Mouse (Mus musculus): Measurements from ENCODE around the gene Hk1.

Hk1 gene

DNA sequence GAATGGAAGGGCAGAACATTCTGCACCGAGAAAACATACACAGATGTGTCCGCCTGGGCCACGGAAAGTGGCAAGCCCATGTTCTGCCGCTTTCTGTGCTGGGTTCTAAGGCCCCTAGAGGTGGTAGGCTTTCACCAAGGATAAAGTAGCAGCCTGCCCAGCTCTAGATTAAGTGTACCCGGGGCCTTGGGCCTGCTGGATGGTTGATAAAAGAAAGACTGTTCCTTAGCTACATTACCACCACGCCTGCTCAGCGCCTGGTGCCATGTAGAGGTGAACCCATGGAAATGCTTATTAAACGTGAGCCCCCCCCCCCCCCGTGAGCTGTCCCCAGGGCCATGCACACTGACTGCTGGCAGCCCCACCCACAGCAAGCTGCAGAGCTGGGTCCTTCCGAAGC lies 142.5 kb downstream of the Hk1 start:
- in situ Hi-C loops (cut with MboI; ENCODE audit: unreplicated experiment in 2 of 2): no loop called here

DNA sequence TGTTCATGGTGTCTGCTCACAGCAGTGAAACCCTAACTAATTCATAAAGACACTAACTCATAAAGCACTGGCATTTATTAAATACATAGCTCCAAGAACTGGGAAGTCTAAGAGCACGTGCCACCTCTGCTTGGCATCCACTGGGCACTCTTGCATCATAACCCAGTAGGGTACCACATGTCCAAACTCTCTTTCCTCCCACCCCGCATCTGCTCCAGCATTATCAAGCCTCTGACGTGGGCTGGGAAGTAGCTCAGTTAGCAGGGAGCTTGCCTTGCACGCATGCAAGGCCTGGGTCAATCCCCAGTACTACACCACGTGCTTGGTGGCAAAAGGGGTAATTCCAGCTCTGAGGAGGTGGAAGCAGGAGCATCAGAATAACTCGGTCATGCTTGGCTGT lies 143.5 kb downstream of the Hk1 start:
- in situ Hi-C loops (cut with MboI; ENCODE audit: unreplicated experiment in 2 of 2): no loop called here

DNA sequence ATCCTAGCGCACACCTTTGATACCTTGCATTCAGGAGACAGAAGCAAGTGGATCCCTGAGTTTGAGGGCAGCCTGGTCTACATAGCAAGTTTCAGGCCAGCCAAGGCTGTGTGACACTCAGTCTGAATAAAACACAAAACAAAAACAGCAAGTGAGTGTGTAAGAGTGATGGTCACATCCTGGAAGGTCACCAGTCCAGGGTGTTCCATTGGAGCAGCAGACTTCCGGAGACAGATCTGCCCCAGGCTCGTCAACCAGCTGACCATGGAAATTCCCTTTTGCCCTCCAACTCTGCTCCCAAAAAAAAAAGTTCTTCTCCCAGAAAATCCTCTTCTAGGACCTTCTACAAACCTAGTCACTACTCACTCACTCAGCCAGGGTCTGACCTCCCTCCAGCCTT lies 147.9 kb downstream of the Hk1 start:
- in situ Hi-C loops (cut with MboI; ENCODE audit: unreplicated experiment in 2 of 2): no loop called here

DNA sequence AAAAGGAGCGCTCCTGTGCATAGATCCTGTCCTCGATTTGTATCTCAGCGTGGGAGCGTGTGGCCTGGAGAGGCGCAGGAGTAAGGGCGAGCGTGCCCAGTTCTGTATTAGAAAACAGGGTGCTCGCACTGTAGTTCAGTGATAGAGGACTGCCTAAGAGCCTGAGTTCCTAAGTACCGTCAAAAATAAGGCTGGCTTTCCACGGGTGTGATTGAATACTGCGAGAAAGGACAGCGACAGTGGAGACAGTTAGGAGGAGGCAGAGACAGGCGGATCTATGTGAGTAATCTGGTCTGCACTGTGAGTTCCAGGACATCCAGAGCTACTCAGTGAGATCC lies 148.3 kb downstream of the Hk1 start:
- in situ Hi-C loops (cut with MboI; ENCODE audit: unreplicated experiment in 2 of 2): no loop called here

DNA sequence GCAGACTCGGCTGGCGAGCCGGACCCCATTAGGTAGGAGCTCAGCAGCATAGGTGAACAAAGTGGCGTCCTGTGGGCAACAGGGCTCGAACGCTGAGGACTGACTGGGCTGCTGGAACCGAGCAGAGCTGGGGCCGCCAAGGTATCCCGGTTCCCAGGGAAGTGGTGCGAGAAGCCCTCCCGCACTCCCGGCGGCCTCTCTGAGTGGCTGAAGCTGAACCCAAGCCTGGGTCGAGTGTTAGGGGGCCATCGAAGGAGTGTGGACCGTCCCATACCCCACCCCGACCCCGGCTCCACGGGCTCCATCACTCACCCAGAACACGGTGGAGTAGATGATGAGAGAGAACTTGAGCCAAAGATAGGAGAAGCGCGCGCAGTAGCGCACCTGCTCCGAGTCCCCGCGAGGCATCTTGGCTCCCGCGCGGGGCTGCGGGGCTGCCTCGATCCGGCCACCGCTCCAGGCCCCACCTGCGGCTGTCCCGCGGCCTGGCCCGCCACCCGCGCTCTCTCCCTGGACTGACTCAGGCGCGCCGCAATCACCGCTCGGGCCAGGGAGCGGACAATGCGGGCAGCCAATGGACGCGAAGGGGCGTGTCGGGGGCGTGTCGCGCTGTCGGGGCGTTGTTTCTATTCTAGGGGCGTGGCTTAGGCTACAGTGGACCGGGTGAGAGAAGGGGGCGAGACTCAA lies 148.9 kb downstream of the Hk1 start, which contains the start of gene Tspan15:
Gene Tspan15, minus strand, starts transcription at position 544 of the 687 bp plus-strand sequence.
- in situ Hi-C loops (cut with MboI; ENCODE audit: unreplicated experiment in 2 of 2): no loop called here

DNA sequence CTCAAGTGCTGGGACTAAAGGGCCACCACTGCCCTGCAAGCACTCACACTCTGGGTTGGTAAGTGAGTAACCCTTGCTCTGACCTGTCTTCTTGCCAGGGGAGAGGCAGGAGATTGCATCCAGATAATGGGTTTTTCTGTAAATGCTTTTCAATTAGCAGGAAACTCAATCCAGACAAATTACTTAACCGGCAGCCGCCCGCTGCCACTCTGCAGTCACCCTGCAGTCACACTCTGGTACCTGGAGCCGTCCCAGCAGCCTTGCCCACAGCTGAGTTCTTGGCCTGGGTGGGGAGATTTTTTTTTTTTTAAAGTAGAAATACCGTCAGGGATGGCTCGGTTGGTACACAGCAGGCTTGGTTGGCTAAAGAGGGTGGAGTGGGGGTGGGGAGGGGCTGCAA lies 151.6 kb downstream of the Hk1 start:
- in situ Hi-C loops (cut with MboI; ENCODE audit: unreplicated experiment in 2 of 2): no loop called here

DNA sequence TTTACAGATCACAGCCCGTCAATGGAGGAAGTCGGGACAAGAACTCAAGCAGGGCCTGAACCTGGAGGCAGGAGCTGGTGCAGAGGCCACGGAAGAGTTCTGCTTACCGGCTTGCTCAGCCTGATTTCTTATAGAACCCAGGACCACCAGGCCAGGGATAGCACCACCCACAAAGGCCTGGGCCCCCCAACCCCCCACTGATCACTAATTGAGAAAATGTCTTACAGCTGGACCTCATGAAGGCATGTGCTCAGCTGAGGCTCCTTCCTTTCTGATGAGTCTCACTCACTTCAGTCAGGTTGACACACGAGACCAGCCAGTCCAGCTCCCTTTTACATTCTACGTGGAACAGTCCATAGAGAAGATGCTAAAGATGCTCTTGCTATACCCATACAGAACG lies 153.9 kb downstream of the Hk1 start:
- in situ Hi-C loops (cut with MboI; ENCODE audit: unreplicated experiment in 2 of 2): no loop called here

DNA sequence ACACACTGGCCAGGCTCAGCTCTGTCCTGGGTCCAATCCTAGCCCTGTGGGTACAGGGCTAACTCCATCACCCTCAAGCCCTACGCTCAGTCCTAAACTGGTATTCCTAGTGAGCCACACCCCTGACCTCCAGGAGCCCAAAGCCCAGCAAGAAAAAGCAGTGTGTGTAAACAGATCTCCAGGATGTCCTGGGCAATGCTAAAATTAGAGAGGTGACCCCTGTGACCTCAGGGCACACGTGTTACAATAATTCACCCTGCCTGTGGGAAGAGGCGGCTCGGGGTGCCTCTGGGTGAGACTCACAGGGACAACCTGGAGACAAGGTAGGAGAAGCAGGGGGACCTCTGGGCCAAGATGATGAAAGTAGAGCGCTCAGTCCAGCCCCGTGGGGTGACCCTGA lies 155.5 kb downstream of the Hk1 start:
- in situ Hi-C loops (cut with MboI; ENCODE audit: unreplicated experiment in 2 of 2): no loop called here

DNA sequence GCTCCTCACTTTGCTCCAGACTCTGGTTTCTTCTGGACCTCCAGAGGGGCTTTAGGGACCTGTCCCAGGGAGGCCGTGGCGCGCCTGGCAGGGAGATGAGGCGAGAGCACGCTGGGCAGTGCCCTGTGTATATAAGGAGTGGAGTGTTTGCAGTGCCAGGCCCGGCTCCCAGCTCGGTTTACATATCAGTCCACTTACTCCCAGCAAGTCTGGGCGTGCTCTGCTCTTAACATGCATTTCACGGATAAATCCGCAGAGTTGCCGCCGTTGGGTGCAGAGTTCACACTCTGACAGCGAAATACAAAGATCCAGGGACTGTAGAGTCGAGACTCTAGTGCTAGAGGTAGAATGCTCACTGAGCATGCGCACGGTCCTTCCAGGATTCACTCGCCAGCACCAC lies 156.9 kb downstream of the Hk1 start:
- in situ Hi-C loops (cut with MboI; ENCODE audit: unreplicated experiment in 2 of 2): no loop called here

DNA sequence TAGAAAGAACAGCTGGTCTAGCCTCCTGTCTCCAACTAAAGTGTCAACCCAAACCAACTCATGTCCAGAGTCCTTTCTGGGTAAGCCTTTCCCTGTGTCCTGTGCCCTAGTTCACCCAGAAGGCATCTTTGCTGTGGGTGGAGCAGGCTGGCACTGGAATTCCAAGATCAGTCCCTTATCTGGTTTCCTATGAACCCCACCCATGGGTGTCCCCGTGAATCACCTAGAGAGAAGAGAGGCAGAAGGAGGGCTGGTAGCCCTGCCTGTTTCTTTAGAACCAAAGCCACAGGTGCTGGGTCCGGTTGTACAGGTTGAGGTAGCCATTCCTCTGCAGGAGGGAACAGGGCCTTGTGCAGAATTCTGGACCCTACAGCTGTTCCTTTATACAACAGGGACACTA lies 158.1 kb downstream of the Hk1 start:
- in situ Hi-C loops (cut with MboI; ENCODE audit: unreplicated experiment in 2 of 2): no loop called here

DNA sequence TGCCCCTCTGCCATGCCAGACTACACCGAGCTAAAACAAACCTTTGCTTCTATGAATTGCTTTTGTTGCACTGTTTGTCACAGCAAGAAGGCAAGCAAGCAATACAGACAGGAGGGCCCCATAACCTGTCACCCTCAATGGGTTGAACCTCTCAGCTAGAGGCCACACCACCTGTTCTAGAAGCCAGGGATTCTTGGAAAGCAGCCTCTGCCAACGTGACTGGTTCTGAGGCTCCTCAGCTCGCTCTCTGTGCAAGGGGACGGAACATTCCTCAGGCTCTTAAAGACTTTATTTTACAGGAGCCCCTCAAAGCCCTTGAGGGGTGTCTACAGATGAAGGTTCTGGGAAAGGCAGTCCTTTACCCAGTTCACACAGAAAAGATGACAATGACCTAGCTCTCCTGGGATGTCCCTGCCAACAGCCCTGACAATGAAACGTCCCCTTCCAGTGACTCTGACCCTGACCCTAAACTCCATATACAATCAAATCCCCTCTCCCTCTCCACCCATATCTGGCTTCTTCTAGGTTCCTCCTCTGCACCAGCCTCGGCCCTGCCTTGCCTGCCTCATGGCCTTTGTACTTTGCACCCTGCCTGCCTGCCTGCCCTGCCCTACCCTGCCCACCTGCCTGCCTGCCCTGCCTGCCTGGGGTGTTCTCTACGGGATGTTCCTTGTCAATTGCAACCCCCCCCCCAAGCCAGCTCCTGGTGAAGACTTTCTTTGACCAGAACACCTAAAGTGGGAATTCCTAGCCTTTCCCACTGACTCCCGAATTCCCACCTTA lies 158.8 kb downstream of the Hk1 start:
- in situ Hi-C loops (cut with MboI; ENCODE audit: unreplicated experiment in 2 of 2): no loop called here
